Mouse (Mus musculus): ENCODE measurements around the gene Slc9a3r1.

Slc9a3r1 gene

DNA sequence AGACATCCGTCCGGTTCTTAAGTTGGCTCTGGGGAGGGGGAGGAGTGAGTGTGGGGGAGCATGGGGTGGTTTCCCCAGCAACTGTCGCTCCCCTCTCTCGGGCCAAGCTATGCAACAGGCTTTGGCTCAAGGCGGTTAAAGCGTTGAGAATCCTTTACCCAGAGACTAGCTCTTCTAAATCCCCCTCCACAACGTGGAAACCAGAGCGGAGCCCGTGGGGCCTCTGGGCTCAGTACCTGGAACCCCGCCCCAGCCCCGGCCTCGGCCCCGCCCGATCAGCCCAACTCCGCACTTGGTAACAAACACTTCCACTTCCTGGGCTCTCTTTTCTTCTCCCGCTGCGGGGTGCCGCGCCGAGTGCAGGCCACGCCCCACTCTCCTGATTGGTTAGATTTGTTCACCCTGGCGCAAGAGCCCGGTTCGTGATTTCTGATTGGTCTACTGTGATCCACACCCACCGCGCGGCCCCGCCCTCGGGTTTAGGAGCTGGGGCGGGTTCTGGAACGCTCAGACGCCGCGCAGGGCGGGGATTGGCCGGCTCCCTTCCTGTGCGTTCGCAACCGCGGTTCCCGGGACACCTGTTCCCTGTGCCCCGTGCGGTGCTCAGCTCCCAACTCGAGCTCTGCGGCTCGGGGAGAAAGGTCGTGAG lies at the start of gene Slc9a3r1:
Gene Slc9a3r1 (plus strand): TSS at position 510 of the 649 bp plus-strand sequence.
- peak; percentile 94 to 95 for DNase-seq (ENCODE audit: low spot score in 2 of 2)

DNA sequence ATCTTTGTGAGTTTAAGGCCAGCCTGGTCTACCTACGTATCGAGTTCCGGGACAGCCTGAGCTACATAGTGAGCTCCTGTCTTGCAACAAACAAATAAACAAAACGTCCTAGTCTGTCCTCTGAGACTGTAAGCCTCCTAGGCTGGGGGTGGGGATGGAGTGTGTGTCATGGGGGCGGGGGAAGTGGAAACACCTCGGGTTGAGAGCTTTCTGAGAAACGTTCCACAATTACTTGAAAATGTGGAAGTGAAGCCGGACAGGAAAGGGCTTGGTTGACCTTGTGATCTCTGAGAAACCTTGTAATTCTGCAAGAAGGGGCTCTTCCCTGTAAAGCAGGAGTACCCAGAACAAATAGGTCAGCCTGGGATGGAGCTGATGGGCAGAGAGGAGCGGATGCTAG lies 43.7 kb upstream of the Slc9a3r1 start:
- DNase-seq (ENCODE audit: low spot score in 2 of 2), result no peak

DNA sequence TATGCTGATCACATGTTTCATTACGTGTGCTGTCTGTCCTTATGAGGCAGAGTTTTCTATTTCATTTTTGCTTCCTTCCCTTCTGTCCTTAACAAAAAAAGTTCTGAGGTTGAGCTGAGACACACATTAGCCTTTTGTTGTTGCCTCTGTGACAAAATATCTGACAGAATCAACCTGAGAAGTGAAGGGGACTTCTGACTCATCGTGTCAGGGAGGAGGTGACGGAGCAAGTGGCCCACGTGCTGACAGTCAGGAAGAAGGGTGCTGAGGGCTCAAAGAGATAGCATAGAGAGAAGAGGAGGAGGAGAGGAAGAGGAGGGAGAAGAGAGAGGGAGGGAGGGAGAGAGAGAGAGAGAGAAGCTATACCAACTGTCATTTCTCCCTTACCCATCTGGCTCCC lies 34.7 kb upstream of the Slc9a3r1 start:
- DNase-seq (ENCODE audit: low spot score in 2 of 2), result no peak

- no peak for DNase-seq (ENCODE audit: low spot score in 2 of 2)
Measured at GRCm38 (mm10) chr11:115129508-115130126, 33.5 kb upstream of the Slc9a3r1 start.

GRCm38 (mm10) chr11:115131768-115132381 lies 31.3 kb upstream of the Slc9a3r1 start:
- no peak for DNase-seq (ENCODE audit: low spot score in 2 of 2)

DNA sequence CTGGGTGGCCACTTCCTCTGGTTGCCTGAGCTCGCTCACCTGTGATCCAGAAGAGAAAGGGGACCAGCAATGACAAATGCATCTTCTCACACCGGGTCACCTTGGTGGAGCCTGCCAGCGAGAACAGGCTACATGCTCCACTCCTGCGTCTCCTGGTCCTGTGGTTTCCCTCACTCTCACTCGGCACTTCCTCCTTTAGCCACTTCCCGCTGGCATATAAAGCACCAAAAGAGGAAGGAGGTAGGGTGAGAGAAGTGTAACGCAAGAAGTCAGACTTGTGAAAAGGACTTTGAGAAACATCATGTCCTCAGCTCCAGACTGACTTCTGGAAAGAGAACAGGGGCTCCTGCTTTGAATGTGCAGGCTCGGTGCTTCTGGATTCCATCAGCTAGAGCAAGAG lies 29.3 kb upstream of the Slc9a3r1 start, which contains the start of gene Cd300lf:
Gene Cd300lf (minus strand): TSS at position 193 of the 400 bp plus-strand sequence.
- DNase-seq (ENCODE audit: low spot score in 2 of 2), result peak; percentile 26 to 42

GRCm38 (mm10) chr11:115138597-115139262 lies 24.4 kb upstream of the Slc9a3r1 start:
- no peak for DNase-seq (ENCODE audit: low spot score in 2 of 2)

DNA sequence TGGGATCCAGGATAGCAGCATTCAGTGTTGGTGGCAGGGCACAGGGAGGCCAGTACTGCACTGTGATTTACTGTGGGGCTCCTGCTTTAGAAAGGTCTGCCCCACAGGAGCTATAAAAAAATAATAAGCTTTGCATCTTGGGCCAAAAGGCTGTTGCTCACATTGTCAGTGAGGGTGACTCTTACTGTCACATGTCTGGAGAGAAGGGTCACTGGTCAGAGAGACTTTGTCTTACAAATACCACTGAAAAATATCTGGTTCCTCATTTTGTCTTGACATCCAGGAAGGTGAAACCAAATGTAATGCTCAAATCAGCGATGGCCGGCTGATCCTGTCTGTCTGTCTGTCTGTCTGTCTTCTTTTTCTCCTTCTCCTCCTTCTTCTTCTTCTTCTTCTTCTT lies 21.2 kb upstream of the Slc9a3r1 start:
- DNase-seq (ENCODE audit: low spot score in 2 of 2), result no peak

DNA sequence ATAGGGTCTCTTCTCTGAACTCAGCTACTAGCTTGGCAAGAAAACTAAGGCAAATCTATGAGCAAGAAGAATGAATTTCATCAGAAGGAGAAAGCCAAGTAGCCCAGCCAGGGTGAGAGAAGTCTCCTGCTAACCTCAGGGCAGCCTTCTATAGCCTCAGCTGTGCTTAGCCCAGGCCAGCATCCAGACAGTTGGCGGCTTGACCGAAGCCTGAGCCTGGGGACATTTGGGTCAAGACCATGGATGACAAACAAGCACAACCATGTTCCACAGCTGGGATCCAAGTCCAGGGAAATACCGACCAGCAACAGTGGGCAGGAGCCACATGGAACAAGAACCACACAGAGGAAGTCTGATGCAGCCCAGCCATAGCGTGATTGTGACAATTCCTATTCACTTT lies 15.3 kb upstream of the Slc9a3r1 start:
- DNase-seq (ENCODE audit: low spot score in 2 of 2), result no peak

DNA sequence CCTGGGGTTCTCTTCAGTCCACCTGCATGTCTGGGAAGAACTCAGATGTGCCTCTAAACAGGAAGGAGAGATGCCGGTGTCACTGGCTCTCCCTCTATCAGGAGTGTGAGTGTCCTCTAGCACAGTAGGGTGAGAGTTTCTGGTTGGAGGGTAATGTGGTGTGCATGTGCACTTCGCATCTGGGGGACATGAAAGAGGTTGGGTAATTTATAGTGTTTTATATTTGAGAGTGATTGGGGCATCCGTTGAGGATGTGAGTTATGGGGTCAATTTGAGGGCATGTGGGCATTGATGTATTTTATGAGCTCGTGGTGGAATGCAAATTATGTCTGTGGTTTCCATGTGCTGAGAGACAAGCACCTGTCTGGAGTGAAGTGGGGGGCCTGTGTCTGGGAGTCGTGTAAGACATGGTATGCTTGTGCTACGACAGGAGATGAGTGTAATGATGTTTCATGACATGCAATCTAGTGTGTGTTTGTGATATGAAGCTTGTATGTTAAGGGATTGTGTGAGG lies 12.3 kb upstream of the Slc9a3r1 start:
- no peak for DNase-seq (ENCODE audit: low spot score in 2 of 2)

DNA sequence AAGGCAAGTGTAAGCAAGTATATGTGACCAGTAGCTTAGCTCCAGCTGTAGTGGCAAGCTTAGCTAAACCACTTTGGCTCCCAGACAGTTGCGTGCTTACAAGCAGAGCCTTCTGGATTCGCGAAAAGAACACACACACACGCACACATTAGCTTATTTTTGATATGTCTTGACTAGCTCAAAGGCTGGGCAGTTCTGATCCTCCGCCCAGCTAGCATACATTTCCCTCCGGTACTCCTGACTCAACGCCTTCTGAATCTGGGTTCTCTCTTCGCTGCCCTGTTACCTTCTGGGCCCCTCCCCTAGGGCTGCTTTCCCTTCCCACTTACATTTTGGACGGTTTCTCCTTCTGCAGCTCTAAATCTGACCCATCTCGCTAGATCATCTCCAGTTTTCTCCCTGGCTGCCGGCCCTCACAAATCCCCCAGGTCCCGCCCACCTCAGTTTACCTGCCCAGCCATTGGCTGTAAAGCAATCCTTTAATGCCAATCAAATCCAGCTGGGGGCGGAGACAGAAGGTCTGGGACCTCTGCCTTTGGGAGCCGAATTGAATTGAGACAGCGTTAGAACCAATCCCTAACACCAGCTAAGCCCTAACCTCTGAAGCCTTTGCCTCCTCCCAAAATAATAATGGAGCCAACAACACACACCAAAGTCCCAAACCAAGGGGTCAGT lies 11.2 kb upstream of the Slc9a3r1 start:
- DNase-seq (ENCODE audit: low spot score in 2 of 2), result peak in 1 of 2 experiments; percentile 68

- no peak for DNase-seq (ENCODE audit: low spot score in 2 of 2)
Measured at GRCm38 (mm10) chr11:115153088-115153487, 10.1 kb upstream of the Slc9a3r1 start.

DNA sequence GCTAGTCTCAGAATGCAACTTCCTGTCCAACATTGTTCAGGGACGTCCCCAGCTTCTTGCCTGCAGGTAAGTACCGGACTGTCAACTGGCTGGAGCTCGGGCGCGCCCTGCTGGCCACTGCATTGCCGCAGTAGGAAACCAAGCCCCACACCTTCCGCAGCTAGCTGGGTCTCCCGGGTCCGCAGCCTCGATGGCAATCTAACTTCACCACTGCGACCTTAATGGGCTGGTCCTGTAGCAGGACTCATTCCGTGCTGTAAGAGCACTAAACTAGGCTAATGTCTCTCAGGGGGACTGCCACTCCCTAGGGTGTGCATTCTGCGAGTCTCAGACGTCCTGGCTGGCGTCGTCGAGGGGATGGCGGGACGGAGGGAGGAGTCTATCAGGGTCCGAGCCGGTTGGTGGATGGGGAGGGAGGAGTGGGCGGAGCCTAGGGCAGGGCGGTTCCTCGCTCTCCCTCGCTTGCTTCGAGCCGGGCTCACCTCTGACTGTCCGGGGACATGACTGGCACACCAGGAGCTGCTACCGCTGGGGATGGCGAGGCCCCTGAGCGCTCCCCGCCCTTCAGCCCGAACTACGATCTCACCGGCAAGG lies 9.3 kb upstream of the Slc9a3r1 start:
- DNase-seq (ENCODE audit: low spot score in 2 of 2), result peak; percentile 56 to 70

GRCm38 (mm10) chr11:115155053-115155634 lies 8.0 kb upstream of the Slc9a3r1 start:
- no peak for DNase-seq (ENCODE audit: low spot score in 2 of 2)

- no peak for DNase-seq (ENCODE audit: low spot score in 2 of 2)
Measured at GRCm38 (mm10) chr11:115157933-115158719, 5.0 kb upstream of the Slc9a3r1 start.

GRCm38 (mm10) chr11:115160016-115160797 lies 2.9 kb upstream of the Slc9a3r1 start:
- peak in 1 of 2 experiments; percentile 66 for DNase-seq (ENCODE audit: low spot score in 2 of 2)

- peak in 1 of 2 experiments; percentile 83 for DNase-seq (ENCODE audit: low spot score in 2 of 2)
Measured at GRCm38 (mm10) chr11:115160883-115161577, 2.1 kb upstream of the Slc9a3r1 start.

- no peak for DNase-seq (ENCODE audit: low spot score in 2 of 2)
Measured at GRCm38 (mm10) chr11:115161578-115162204, 1.4 kb upstream of the Slc9a3r1 start.
